Mouse (Mus musculus): ENCODE measurements at regions not wholly inside any gene's neighbourhood (a gene's known extent, or its start where the extent isn't known, plus 50 kb on each side); places are given as distances from the start of the nearest gene placed in this dataset.
A peak's percentile ranks its signal among the peaks of the same experiment; 100 is the strongest.

GRCm38 (mm10) chr5:18916688-18917285 lies 310.0 kb upstream of the Magi2 start:
- DNase-seq (ENCODE audit: low spot score, missing footprints) (peak; percentile 85), ATAC-seq (ENCODE audit: low FRiP score) (peak; percentile 82)
- Histone ChIP-seq H3K9ac (ENCODE audit: low read length) (no peak overlapping the region), H3K27me3 (ENCODE audit: control insufficient read depth, insufficient read depth, low read length) (no peaks in the 10 kb centered on the region), H3K36me3 (ENCODE audit: control insufficient read depth, insufficient read depth, low read length) (no peaks in the 10 kb centered on the region), H3K4me3 (ENCODE audit: low read depth, low read length) (no peak overlapping the region), H3K4me1 (ENCODE audit: control insufficient read depth, insufficient read depth, low read length) (no peaks in the 10 kb centered on the region), H3K9me3 (ENCODE audit: control insufficient read depth, low read length) (no peaks in the 10 kb centered on the region), H3K4me2 (no peak overlapping the region), H3K27ac (ENCODE audit: low read depth, low read length) (no peak overlapping the region)
- 48% methylated on average over 7 of the region's 7 CpGs for WGBS

GRCm38 (mm10) chr5:18953875-18954474 lies 272.9 kb upstream of the Magi2 start:
- Histone ChIP-seq H3K4me2 (no peak overlapping the region), H3K36me3 (ENCODE audit: control insufficient read depth, insufficient read depth, low read length) (no peaks in the 10 kb centered on the region), H3K9ac (ENCODE audit: low read length) (no peak overlapping the region), H3K27me3 (ENCODE audit: control insufficient read depth, insufficient read depth, low read length) (no peaks in the 10 kb centered on the region), H3K27ac (ENCODE audit: low read depth, low read length) (no peak overlapping the region), H3K4me1 (ENCODE audit: control insufficient read depth, insufficient read depth, low read length) (no peaks in the 10 kb centered on the region; the same call in 1 of the 2 replicates), H3K9me3 (ENCODE audit: control insufficient read depth, low read length) (no peaks in the 10 kb centered on the region), H3K4me3 (ENCODE audit: low read depth, low read length) (no peak overlapping the region)
- 79% methylated on average over 4 of the region's 4 CpGs for WGBS
- DNase-seq (ENCODE audit: low spot score, missing footprints) (no peak), ATAC-seq (ENCODE audit: low FRiP score) (no peak)

Data from midbrain, embryonic 11.5 days (tissue).